Mouse (Mus musculus): ENCODE measurements around the gene Nol4l. TPM values are rescaled to one million over a fixed set of nuclear protein-coding genes. Genes with fewer than 3 reads are reported as not detected.

Gene Nol4l
- polyA plus RNA-seq, 1 experiment, result 19.2 TPM

DNA sequence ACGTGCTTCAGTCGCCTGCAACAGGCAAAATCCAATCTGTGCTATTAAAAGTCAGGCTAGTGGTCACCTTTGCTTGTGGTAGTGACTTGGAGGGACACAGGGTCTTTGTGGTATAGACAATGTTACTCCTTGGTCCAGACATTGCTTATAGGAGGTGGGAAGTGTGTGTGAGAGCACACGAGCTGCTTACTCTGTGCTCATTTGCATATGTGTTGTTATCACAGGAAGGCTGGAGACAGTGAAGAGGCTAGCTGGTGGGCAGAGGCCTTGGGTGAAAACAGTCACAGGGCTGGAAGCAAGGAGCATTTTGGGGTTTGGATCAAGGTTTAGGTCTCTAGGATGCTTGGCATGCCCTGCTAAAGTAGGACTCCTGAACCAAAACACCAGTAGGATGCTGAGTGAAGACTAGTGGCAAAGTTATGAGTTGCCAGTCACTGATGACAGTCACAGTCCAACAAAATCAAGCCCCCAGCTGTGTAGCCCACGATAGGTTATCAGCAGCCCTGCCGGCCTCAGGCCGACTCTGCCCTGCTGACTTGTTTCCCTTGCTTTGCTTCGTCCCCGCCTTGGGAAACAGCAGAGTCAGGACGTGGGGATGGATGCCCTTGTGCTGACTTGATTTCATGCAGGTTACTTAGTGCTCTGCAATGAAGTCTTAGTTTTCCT, 74.8 kb downstream of the Nol4l start:
- no peak overlapping the region for H3K27ac ChIP-seq (ENCODE audit: insufficient read depth, low read depth, low read length)
- TF ChIP-seq POLR2A (IDR thresholded peaks at IDR 0.05; ENCODE audit: borderline replicate concordance, low read depth, low read length) (no peak), CTCF (IDR thresholded peaks at IDR 0.05; ENCODE audit: low read depth, low read length) (no peak)
- H3K4me3 ChIP-seq (ENCODE audit: insufficient read depth, low read length), result no peak overlapping the region
- H3K4me1 ChIP-seq (ENCODE audit: control insufficient read depth, insufficient read depth, low read length), result peaks cover 7% of the 10 kb centered on the region

- Histone ChIP-seq H3K4me3 (ENCODE audit: insufficient read depth, low read length) (no peak overlapping the region), H3K4me1 (ENCODE audit: control insufficient read depth, insufficient read depth, low read length) (peaks cover 7% of the 10 kb centered on the region), H3K27ac (ENCODE audit: insufficient read depth, low read depth, low read length) (no peak overlapping the region)
- TF ChIP-seq CTCF (IDR thresholded peaks at IDR 0.05; ENCODE audit: low read depth, low read length), result no peak
- no peak for TF ChIP-seq POLR2A (IDR thresholded peaks at IDR 0.05; ENCODE audit: borderline replicate concordance, low read depth, low read length)
Measured at GRCm38 (mm10) chr2:153453961-153454759, 75.6 kb downstream of the Nol4l start.

DNA sequence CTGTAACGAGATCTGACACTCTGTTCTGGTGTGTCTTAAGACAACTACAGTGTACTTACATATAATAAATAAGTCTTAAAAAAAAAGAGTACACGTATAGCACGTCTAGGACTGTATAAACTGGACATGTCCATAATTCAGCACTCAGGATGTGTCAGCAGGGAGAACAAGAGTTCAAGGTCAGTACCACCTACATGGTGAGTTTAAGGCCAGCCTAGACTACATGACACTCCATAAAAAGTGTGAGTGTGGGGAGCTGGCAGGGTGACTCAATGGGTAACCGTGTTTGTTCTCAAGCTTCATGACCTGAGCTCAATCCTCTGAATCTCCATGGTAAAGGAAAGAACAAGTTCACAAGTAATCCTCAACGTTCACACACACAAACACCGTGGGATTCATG, 81.3 kb downstream of the Nol4l start:
- TF ChIP-seq POLR2A (IDR thresholded peaks at IDR 0.05; ENCODE audit: borderline replicate concordance, low read depth, low read length) (no peak), CTCF (IDR thresholded peaks at IDR 0.05; ENCODE audit: low read depth, low read length) (no peak)
- 0 out of 2 replicates have a peak, but pooled peaks cover 3% of the 10 kb centered on the region for H3K4me1 ChIP-seq (ENCODE audit: control insufficient read depth, insufficient read depth, low read length)
- no peak overlapping the region for H3K27ac ChIP-seq (ENCODE audit: insufficient read depth, low read depth, low read length)
- no peak overlapping the region for H3K4me3 ChIP-seq (ENCODE audit: insufficient read depth, low read length)

GRCm38 (mm10) chr2:153447719-153448118, 82.1 kb downstream of the Nol4l start:
- Histone ChIP-seq H3K4me1 (ENCODE audit: control insufficient read depth, insufficient read depth, low read length) (0 out of 2 replicates have a peak, but pooled peaks cover 3% of the 10 kb centered on the region), H3K4me3 (ENCODE audit: insufficient read depth, low read length) (no peak overlapping the region)
- TF ChIP-seq POLR2A (IDR thresholded peaks at IDR 0.05; ENCODE audit: borderline replicate concordance, low read depth, low read length) (no peak), CTCF (IDR thresholded peaks at IDR 0.05; ENCODE audit: low read depth, low read length) (no peak)

GRCm38 (mm10) chr2:153446476-153446875, 83.3 kb downstream of the Nol4l start:
- Histone ChIP-seq H3K4me1 (ENCODE audit: control insufficient read depth, insufficient read depth, low read length) (0 out of 2 replicates have a peak, but pooled peaks cover 3% of the 10 kb centered on the region), H3K4me3 (ENCODE audit: insufficient read depth, low read length) (no peak overlapping the region), H3K27ac (ENCODE audit: insufficient read depth, low read depth, low read length) (no peak overlapping the region)
- no peak for TF ChIP-seq POLR2A (IDR thresholded peaks at IDR 0.05; ENCODE audit: borderline replicate concordance, low read depth, low read length)
- no peak for TF ChIP-seq CTCF (IDR thresholded peaks at IDR 0.05; ENCODE audit: low read depth, low read length)

More at GRCm38 (mm10) chr2:153447719-153448118, 82.1 kb downstream of the Nol4l start:
- no peak overlapping the region for H3K27ac ChIP-seq (ENCODE audit: insufficient read depth, low read depth, low read length)

DNA sequence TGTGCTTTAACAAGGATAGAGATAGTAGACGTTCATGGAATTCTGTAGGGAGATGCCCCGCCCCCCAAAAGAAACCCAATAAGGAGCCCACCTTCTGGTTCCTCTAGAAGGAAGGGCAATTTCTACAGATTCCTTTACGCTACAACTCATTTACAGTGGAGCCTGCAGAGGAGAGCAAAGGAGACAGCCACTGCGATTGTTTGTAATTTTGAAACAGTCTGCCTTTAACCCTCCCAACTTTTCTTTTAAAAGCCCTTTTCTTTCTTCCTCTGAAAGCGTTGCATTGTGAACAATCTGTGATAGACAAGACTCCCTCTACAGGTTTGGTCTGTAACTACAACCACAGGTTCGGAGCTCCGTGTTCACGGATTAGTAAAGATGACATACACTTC, 83.8 kb downstream of the Nol4l start:
- H3K27ac ChIP-seq (ENCODE audit: insufficient read depth, low read depth, low read length), result no peak overlapping the region
- TF ChIP-seq POLR2A (IDR thresholded peaks at IDR 0.05; ENCODE audit: borderline replicate concordance, low read depth, low read length), result no peak
- no peak for TF ChIP-seq CTCF (IDR thresholded peaks at IDR 0.05; ENCODE audit: low read depth, low read length)
- peak overlapping the region; percentile 60 for H3K4me3 ChIP-seq (ENCODE audit: insufficient read depth, low read length)
- H3K4me1 ChIP-seq (ENCODE audit: control insufficient read depth, insufficient read depth, low read length), result 0 out of 2 replicates have a peak, but pooled peaks cover 3% of the 10 kb centered on the region

- no peak for TF ChIP-seq POLR2A (IDR thresholded peaks at IDR 0.05; ENCODE audit: borderline replicate concordance, low read depth, low read length)
- no peak for TF ChIP-seq CTCF (IDR thresholded peaks at IDR 0.05; ENCODE audit: low read depth, low read length)
- Histone ChIP-seq H3K4me1 (ENCODE audit: control insufficient read depth, insufficient read depth, low read length) (0 out of 2 replicates have a peak, but pooled peaks cover 3% of the 10 kb centered on the region), H3K4me3 (ENCODE audit: insufficient read depth, low read length) (peak overlapping the region; percentile 60), H3K27ac (ENCODE audit: insufficient read depth, low read depth, low read length) (no peak overlapping the region)
Measured at GRCm38 (mm10) chr2:153445137-153446016, 84.4 kb downstream of the Nol4l start.

GRCm38 (mm10) chr2:153444254-153445136, 85.3 kb downstream of the Nol4l start:
- 0 out of 2 replicates have a peak, but pooled peaks cover 3% of the 10 kb centered on the region for H3K4me1 ChIP-seq (ENCODE audit: control insufficient read depth, insufficient read depth, low read length)
- no peak overlapping the region for H3K27ac ChIP-seq (ENCODE audit: insufficient read depth, low read depth, low read length)
- H3K4me3 ChIP-seq (ENCODE audit: insufficient read depth, low read length), result peak overlapping the region; percentile 75
- TF ChIP-seq POLR2A (IDR thresholded peaks at IDR 0.05; ENCODE audit: borderline replicate concordance, low read depth, low read length), result no peak
- TF ChIP-seq CTCF (IDR thresholded peaks at IDR 0.05; ENCODE audit: low read depth, low read length), result no peak
